Mouse (Mus musculus): ENCODE results near the gene Tspan1. TPM values are rescaled to one million over a fixed set of nuclear protein-coding genes. Genes with fewer than 3 reads are reported as not detected.

Gene Tspan1
- polyA plus RNA-seq, 1 experiment from 2014 or later = 0.19 TPM

DNA sequence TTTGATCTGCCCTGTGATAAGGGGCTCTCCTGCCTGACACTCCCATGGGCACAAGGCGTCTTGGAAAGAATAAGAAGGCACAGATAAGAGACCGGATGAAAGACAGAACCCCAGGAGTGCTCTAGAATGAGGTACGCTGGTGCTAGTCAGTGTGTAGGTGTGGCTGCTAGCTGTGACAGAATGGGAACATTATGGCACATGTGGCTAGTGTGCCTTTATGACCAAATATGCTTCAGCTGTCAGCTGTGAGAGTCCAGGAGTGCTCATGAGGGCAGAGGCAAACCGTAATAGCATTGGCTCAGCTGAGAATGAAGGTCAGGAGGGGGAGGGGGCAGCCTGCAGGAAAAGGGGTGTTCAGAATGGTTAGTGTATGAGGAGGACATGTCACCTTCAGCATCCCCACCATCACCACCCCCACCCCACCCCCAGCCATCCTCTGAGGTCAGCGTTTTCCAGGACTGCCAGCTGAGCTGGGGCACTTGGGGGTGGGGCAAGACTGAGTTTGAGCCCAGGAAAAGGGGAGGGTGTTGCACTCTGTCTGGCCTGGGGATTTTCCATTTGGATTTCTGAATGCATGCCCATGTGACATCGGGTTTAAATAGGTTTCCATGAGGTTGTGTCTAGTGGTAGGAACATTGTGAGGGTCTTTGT, 7.2 kb upstream of the Tspan1 start:
- Histone ChIP-seq H3K4me3 (ENCODE audit: low read depth, low read length) (no peak overlapping the region), H3K27ac (ENCODE audit: low read depth, low read length) (no peak overlapping the region), H3K9me3 (ENCODE audit: control insufficient read depth, low read length) (no peaks in the 10 kb centered on the region), H3K4me1 (replicated peaks; ENCODE audit: control insufficient read depth, insufficient read depth, low read length) (peaks cover 3% of the 10 kb centered on the region; the same call in 1 of the 2 replicates), H3K27me3 (ENCODE audit: control insufficient read depth, insufficient read depth, low read length) (no peaks in the 10 kb centered on the region), H3K4me2 (ENCODE audit: low read depth, low read length, severe bottlenecking) (no peak overlapping the region), H3K9ac (ENCODE audit: low read length) (no peak overlapping the region), H3K36me3 (ENCODE audit: control insufficient read depth, insufficient read depth, low read length) (no peaks in the 10 kb centered on the region)
- DNase-seq (ENCODE audit: low spot score) (no peak), ATAC-seq (replicated peaks; ENCODE audit: low FRiP score) (0 out of 2 replicates have a peak, but pooled peaks have one; percentile 22)
- 45% methylated on average over 6 of the region's 6 CpGs for WGBS

DNA sequence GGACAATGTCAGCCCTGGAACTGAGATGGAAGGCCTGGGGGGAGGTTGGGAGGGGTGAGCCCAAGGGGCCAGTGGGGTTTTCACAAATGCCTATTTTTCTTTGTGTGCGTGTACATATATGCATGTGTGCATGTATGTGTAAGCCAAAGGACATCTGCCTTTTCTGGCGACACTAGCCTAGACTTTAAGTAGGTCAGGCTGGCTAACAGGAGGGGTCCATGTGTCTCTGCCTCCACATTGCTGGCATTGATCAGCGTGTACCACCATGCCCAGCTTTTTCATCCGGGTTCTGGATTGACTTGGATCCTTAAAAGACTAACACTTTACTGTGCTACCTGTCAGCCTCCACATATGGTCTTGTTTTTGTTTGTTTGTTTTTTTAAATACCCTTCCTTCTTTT, 6.4 kb upstream of the Tspan1 start:
- H3K4me2 ChIP-seq (ENCODE audit: low read depth, low read length, severe bottlenecking) = no peak overlapping the region
- no peaks in the 10 kb centered on the region for H3K9me3 ChIP-seq (ENCODE audit: control insufficient read depth, low read length)
- 92% methylated on average over 4 of the region's 4 CpGs for WGBS
- no peak for ATAC-seq (replicated peaks; ENCODE audit: low FRiP score)
- H3K4me3 ChIP-seq (ENCODE audit: low read depth, low read length) = no peak overlapping the region
- no peak for DNase-seq (ENCODE audit: low spot score)
- no peak overlapping the region for H3K27ac ChIP-seq (ENCODE audit: low read depth, low read length)
- H3K9ac ChIP-seq (ENCODE audit: low read length) = no peak overlapping the region
- H3K27me3 ChIP-seq (ENCODE audit: control insufficient read depth, insufficient read depth, low read length) = no peaks in the 10 kb centered on the region
- peaks cover 3% of the 10 kb centered on the region; the same call in 1 of the 2 replicates for H3K4me1 ChIP-seq (replicated peaks; ENCODE audit: control insufficient read depth, insufficient read depth, low read length)
- H3K36me3 ChIP-seq (ENCODE audit: control insufficient read depth, insufficient read depth, low read length) = no peaks in the 10 kb centered on the region

DNA sequence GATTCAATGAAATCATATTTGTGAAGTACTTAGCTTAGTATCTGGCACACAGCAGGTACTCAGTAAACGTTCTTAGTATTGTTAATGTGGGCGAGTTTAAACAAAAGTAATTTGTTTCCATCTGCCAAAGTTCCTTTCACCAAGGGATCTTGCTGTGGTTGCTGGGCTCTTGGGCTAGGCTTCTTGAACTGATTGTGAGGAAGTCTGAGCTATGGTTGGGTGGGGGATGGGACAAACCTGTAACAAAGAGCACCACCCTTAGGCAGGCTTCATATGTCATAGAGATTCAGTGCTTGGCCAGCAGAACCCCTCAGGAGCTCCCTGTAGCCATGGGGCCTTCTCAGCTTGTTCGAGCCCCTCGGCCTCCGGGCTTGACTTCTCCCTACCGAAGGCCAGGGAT, 5.7 kb upstream of the Tspan1 start, which contains the start of the genes 1700042G07Rik and Gm49337:
Gene 1700042G07Rik, plus strand, starts transcription at position 301 of the 400 bp plus-strand sequence.
Gene Gm49337, plus strand, starts transcription at position 313 of the 400 bp plus-strand sequence.
- H3K27ac ChIP-seq (ENCODE audit: low read depth, low read length) = no peak within 1 kb of the TSS
- no peak for ATAC-seq (replicated peaks; ENCODE audit: low FRiP score)
- no peaks in the 10 kb centered on the region for H3K27me3 ChIP-seq (ENCODE audit: control insufficient read depth, insufficient read depth, low read length)
- no peaks in the 10 kb centered on the region for H3K36me3 ChIP-seq (ENCODE audit: control insufficient read depth, insufficient read depth, low read length)
- no peak within 1 kb of the TSS for H3K4me2 ChIP-seq (ENCODE audit: low read depth, low read length, severe bottlenecking)
- DNase-seq (ENCODE audit: low spot score) = no peak
- no peak within 1 kb of the TSS for H3K4me3 ChIP-seq (ENCODE audit: low read depth, low read length)
- H3K9me3 ChIP-seq (ENCODE audit: control insufficient read depth, low read length) = no peaks in the 10 kb centered on the region
- H3K9ac ChIP-seq (ENCODE audit: low read length) = no peak within 1 kb of the TSS
- peaks cover 3% of the 10 kb centered on the region; the same call in 1 of the 2 replicates for H3K4me1 ChIP-seq (replicated peaks; ENCODE audit: control insufficient read depth, insufficient read depth, low read length)
- WGBS = 84% methylated on average over 6 of the region's 6 CpGs

DNA sequence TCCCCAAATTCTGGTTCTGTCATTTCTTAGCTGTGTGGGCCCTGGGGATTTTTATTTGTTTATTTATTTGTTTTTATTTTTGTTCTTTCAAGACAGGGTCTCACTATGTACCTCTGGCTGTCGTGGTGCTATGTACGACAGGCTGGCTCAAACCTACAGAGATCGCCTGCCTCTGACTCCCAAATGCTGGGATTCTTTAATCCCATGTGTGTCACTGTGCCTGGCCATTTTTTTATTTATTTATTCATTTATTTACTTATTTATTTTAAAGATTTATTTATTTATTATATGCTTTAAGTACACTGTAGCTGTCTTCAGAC, 1.9 kb upstream of the Tspan1 start:
- DNase-seq (ENCODE audit: low spot score) = no peak
- peak; percentile 40; the same call in 1 of the 2 replicates for ATAC-seq (replicated peaks; ENCODE audit: low FRiP score)

DNA sequence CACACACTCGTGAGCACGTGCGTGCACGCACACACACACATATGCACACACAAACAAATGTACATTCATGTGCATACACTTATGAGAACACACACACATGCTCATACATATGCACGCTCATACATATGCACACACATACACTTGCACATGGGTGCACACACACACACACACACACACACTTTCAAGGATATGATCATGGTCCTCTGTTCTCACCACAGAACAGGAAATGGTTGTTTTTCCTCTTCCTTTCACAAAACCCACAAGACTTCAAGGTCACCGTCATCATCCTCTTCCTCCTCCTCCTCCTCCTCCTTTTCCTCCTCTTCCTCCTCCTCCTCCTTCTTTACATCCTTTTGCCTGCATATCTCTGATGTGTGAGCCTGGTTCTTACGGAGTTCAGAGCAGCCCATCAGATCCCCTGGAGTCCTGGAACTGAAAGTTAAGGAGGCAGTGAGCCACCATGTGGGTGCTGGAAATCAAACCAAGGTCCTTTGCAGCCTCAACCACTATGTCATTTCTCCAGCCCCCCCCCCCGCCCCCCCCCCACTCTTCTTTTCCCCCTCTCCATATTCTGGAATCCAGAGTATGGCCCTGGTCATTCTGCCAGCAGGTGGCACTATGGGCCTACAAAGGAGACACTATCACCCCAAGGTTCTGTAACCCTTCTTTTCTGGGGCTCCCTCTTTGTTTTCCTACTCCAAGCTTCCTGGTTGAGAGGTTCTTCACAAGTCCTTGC, 1.4 kb upstream of the Tspan1 start:
- H3K27me3 ChIP-seq (ENCODE audit: control insufficient read depth, insufficient read depth, low read length) = no peaks in the 10 kb centered on the region
- no peak overlapping the region for H3K4me3 ChIP-seq (ENCODE audit: low read depth, low read length)
- H3K9me3 ChIP-seq (ENCODE audit: control insufficient read depth, low read length) = no peaks in the 10 kb centered on the region
- 81% methylated on average over 7 of the region's 8 CpGs for WGBS
- no peaks in the 10 kb centered on the region for H3K4me1 ChIP-seq (replicated peaks; ENCODE audit: control insufficient read depth, insufficient read depth, low read length)
- no peak overlapping the region for H3K27ac ChIP-seq (ENCODE audit: low read depth, low read length)
- no peaks in the 10 kb centered on the region for H3K36me3 ChIP-seq (ENCODE audit: control insufficient read depth, insufficient read depth, low read length)
- H3K4me2 ChIP-seq (ENCODE audit: low read depth, low read length, severe bottlenecking) = no peak overlapping the region
- no peak overlapping the region for H3K9ac ChIP-seq (ENCODE audit: low read length)
- DNase-seq (ENCODE audit: low spot score) (peak; percentile 81), ATAC-seq (replicated peaks; ENCODE audit: low FRiP score) (peak; percentile 78)

More for the DNA sequence above, 1.9 kb upstream of the Tspan1 start:
- Histone ChIP-seq H3K27me3 (ENCODE audit: control insufficient read depth, insufficient read depth, low read length) (no peaks in the 10 kb centered on the region), H3K4me3 (ENCODE audit: low read depth, low read length) (no peak overlapping the region), H3K36me3 (ENCODE audit: control insufficient read depth, insufficient read depth, low read length) (no peaks in the 10 kb centered on the region), H3K27ac (ENCODE audit: low read depth, low read length) (no peak overlapping the region), H3K4me1 (replicated peaks; ENCODE audit: control insufficient read depth, insufficient read depth, low read length) (no peaks in the 10 kb centered on the region), H3K4me2 (ENCODE audit: low read depth, low read length, severe bottlenecking) (no peak overlapping the region), H3K9ac (ENCODE audit: low read length) (no peak overlapping the region), H3K9me3 (ENCODE audit: control insufficient read depth, low read length) (no peaks in the 10 kb centered on the region)
- 77% methylated on average over 3 of the region's 3 CpGs for WGBS

DNA sequence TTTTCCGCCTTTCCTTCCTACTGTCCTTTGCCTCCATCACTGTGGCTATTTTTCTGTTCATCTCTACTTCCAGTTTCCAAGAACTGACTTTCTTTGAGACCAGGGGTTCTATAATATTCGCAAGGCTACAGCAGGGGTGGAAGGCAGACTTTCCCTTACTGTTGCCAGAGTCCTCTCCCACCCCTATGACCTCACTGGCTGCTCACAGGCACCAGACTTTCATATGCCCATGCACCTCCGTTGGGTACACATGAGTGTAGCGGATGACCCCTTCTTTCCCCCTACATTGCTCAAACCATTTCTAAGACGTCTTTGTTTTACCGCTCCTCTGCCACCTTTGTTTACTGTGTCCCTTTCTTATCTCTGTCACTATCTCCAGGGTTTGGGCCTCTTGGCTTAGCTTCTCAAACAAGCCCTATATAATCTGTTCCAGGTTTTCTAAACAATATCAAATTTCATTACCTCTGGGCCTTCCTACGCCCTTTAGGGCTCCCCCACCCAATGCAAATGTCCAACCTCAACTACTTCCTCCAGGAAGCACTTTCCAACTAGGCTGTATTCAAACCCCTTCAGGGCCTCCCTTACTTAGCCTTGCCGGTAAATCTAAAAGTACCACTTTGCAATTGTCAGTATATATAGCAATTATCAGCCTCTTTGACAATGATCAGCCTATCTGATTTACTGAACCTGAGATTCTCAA, 1.5 kb downstream of the Tspan1 start:
- no peaks in the 10 kb centered on the region for H3K36me3 ChIP-seq (ENCODE audit: control insufficient read depth, insufficient read depth, low read length)
- H3K27ac ChIP-seq (ENCODE audit: low read depth, low read length) = no peak overlapping the region
- ATAC-seq (replicated peaks; ENCODE audit: low FRiP score) = no peak
- H3K4me2 ChIP-seq (ENCODE audit: low read depth, low read length, severe bottlenecking) = no peak overlapping the region
- no peak overlapping the region for H3K4me3 ChIP-seq (ENCODE audit: low read depth, low read length)
- no peaks in the 10 kb centered on the region for H3K4me1 ChIP-seq (replicated peaks; ENCODE audit: control insufficient read depth, insufficient read depth, low read length)
- H3K9me3 ChIP-seq (ENCODE audit: control insufficient read depth, low read length) = no peaks in the 10 kb centered on the region
- DNase-seq (ENCODE audit: low spot score) = no peak
- 79% methylated on average over 8 of the region's 8 CpGs for WGBS
- no peak overlapping the region for H3K9ac ChIP-seq (ENCODE audit: low read length)
- no peaks in the 10 kb centered on the region for H3K27me3 ChIP-seq (ENCODE audit: control insufficient read depth, insufficient read depth, low read length)

DNA sequence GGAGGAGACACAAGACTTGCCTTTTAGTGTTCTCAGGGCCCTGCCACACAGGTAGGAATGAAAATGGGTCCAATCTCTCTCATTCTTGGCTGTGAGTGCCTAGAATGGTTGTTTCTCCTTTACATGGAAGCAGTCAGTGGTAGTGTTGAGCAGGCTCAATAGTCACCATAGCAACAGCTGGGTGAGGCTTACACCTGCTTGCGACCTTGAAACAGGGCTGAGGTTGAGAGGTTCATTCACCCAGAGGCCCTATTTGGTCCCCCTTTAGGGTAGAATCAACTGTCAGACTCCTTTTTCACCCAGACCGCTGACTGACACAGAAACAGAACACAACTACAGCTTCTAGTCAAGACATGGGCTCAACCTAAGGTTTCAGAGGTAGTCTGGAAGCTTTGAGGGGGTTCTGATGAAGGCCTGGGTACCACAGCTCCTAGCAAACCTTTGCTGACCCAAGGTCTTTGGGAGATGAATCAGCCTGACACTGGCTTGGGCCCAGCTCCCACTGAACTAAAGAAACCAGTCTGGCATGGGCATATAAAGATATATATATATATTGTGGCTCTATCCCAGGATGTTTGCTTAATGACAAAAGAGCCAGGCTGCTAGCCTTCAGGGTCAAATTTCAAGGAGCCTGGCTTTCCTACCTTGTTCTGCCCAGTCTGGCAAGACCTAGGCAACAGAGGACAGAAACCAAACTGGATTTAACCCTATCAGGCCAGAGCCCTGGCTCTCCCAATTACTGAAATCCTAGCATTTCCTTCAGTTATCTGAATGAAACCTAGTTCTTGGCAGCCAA, 2.4 kb downstream of the Tspan1 start:
- ATAC-seq (replicated peaks; ENCODE audit: low FRiP score) (no peak), DNase-seq (ENCODE audit: low spot score) (no peak)
- no peak overlapping the region for H3K4me3 ChIP-seq (ENCODE audit: low read depth, low read length)
- no peak overlapping the region for H3K27ac ChIP-seq (ENCODE audit: low read depth, low read length)
- H3K9ac ChIP-seq (ENCODE audit: low read length) = no peak overlapping the region
- no peaks in the 10 kb centered on the region for H3K27me3 ChIP-seq (ENCODE audit: control insufficient read depth, insufficient read depth, low read length)
- WGBS = 83% methylated on average over 2 of the region's 2 CpGs
- H3K36me3 ChIP-seq (ENCODE audit: control insufficient read depth, insufficient read depth, low read length) = no peaks in the 10 kb centered on the region
- no peaks in the 10 kb centered on the region for H3K9me3 ChIP-seq (ENCODE audit: control insufficient read depth, low read length)
- no peak overlapping the region for H3K4me2 ChIP-seq (ENCODE audit: low read depth, low read length, severe bottlenecking)
- no peaks in the 10 kb centered on the region for H3K4me1 ChIP-seq (replicated peaks; ENCODE audit: control insufficient read depth, insufficient read depth, low read length)

DNA sequence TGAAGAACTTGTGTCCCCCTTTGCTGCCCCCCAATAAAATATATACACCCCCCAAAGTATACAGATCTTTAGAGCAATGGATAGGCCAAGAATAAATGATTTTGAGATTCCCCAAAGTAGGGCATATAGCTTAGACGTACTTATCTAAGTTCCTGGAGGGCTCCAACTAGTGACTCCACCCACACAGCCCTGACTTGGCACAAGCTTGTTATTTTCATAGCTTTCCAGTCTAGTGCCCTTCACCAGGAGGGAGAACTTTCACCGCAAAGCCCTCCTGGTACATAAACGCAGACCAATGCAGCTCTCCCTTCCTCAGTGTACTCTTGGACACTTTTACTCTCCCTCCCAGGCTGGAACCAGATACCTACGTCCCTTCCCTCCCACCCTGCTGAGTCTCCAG, 5.3 kb downstream of the Tspan1 start:
- no peak overlapping the region for H3K27ac ChIP-seq (ENCODE audit: low read depth, low read length)
- DNase-seq (ENCODE audit: low spot score) (no peak), ATAC-seq (replicated peaks; ENCODE audit: low FRiP score) (no peak)
- peaks cover 2% of the 10 kb centered on the region; the same call in 1 of the 2 replicates for H3K36me3 ChIP-seq (ENCODE audit: control insufficient read depth, insufficient read depth, low read length)
- WGBS = 88% methylated on average over 4 of the region's 4 CpGs
- no peak overlapping the region for H3K4me3 ChIP-seq (ENCODE audit: low read depth, low read length)
- H3K4me2 ChIP-seq (ENCODE audit: low read depth, low read length, severe bottlenecking) = no peak overlapping the region
- H3K9ac ChIP-seq (ENCODE audit: low read length) = no peak overlapping the region
- no peaks in the 10 kb centered on the region for H3K27me3 ChIP-seq (ENCODE audit: control insufficient read depth, insufficient read depth, low read length)
- no peaks in the 10 kb centered on the region for H3K9me3 ChIP-seq (ENCODE audit: control insufficient read depth, low read length)
- H3K4me1 ChIP-seq (replicated peaks; ENCODE audit: control insufficient read depth, insufficient read depth, low read length) = no peaks in the 10 kb centered on the region
